In genomic region chr6:54629734-54630133, GRCm38 (mm10) we compare ENCODE assay signal across 8 mouse cellular contexts. TPM values are rescaled to one million over a fixed set of nuclear protein-coding genes. Genes with fewer than 3 reads are reported as not detected.
A peak's percentile ranks its signal among the peaks of the same experiment; 100 is the strongest.
DNase-seq lines count a peak whose midpoint lies in the region; ATAC-seq and TF ChIP-seq lines count a peak whose summit lies in the region.
"Had no signal": no experiment of that assay in that cellular context is flagged by ENCODE, and none has a peak within 500 bp of the region (broad histone marks: within the 10 kb centered on the region; RNA-seq: fewer than 3 reads in every experiment).

No protein-coding gene starts in this region.

- ATAC-seq in stomach, embryonic 14.5 days (ENCODE audit: insufficient number of reproducible peaks, insufficient read depth, low FRiP score, low read depth): 0 out of 2 replicates have a peak, but pooled peaks have one; percentile 46

- TF ChIP-seq POLR2A in brain, embryonic 14.5 days (IDR thresholded peaks at IDR 0.05; ENCODE audit: borderline replicate concordance, extremely low read depth, insufficient read depth, insufficient read length, poor library complexity, severe bottlenecking): no peak

- H3K27me3 ChIP-seq in stomach, embryonic 14.5 days (ENCODE audit: control insufficient read depth, insufficient read depth, low read length): no peaks in the 10 kb centered on the region

- no peak for DNase-seq in layer of hippocampus, adult 2 months (ENCODE audit: low spot score in 2 of 2)
- no peak for DNase-seq in layer of hippocampus, adult 8-10 months (ENCODE audit: low spot score in 2 of 2)
- peak; percentile 31 for DNase-seq in NIH3T3 (ENCODE audit: low read depth)
- DNase-seq in brain, embryonic 14.5 days (ENCODE audit: low read depth): peak; percentile 56
- DNase-seq in kidney, postnatal 14 days: peak; percentile 56
- DNase-seq in gastrocnemius, postnatal 4 days (ENCODE audit: low spot score in 2 of 2): no peak

- peaks cover 6% of the 10 kb centered on the region for H3K36me3 ChIP-seq in stomach, embryonic 14.5 days (ENCODE audit: control insufficient read depth, insufficient read depth, low read length)

- no peaks in the 10 kb centered on the region for H3K4me1 ChIP-seq in stomach, embryonic 14.5 days (ENCODE audit: control insufficient read depth, insufficient read depth, low read length)

- TF ChIP-seq CTCF in layer of hippocampus, adult 2 months (conservative IDR thresholded peaks at IDR 0.05): peak; percentile 57
- peak; percentile 61 for TF ChIP-seq CTCF in brain, embryonic 14.5 days (IDR thresholded peaks at IDR 0.05; ENCODE audit: borderline replicate concordance, extremely low read depth, insufficient read depth, insufficient read length)

- 33% methylated on average over 7 of the region's 7 CpGs for WGBS in stomach, embryonic 14.5 days

- no peak overlapping the region for H3K9ac ChIP-seq in stomach, embryonic 14.5 days (replicated peaks; ENCODE audit: low read depth, low read length)

- H3K9me3 ChIP-seq in stomach, embryonic 14.5 days (ENCODE audit: control insufficient read depth, low read depth, low read length): no peaks in the 10 kb centered on the region

- no peak overlapping the region for H3K27ac ChIP-seq in layer of hippocampus, adult 2 months
- no peak overlapping the region for H3K27ac ChIP-seq in stomach, embryonic 14.5 days (ENCODE audit: low read length)

- H3K4me2 ChIP-seq in stomach, embryonic 14.5 days (replicated peaks; ENCODE audit: low read depth, low read length): no peak overlapping the region

- H3K4me3 ChIP-seq in layer of hippocampus, adult 2 months: no peak overlapping the region
- H3K4me3 ChIP-seq in stomach, embryonic 14.5 days (ENCODE audit: low read depth, low read length): no peak overlapping the region
- H3K4me3 ChIP-seq: myocyte had no signal

RNA-seq across cellular contexts. Expression of gene Fkbp14, which starts 32.6 kb away (rescaled TPM):
- 10 to 100 TPM; 13.1 to 14.6 TPM for total RNA-seq in layer of hippocampus, adult 2 months (2021)
- total RNA-seq in layer of hippocampus, adult 8-10 months (2022): 10 to 100 TPM; 12.3 to 18.3 (median 13.7) TPM
- 11.6 and 12.2 TPM in 2 replicates for polyA plus RNA-seq in brain, embryonic 14.5 days (2012; rRNA removed)
- polyA plus RNA-seq in stomach, embryonic 14.5 days (2014; fragmentation: Nextera tagmentation; extraction: Ambion mirVana): 33.1 and 36.7 TPM in 2 replicates
- 10 to 100 TPM; 31.6 to 35.2 TPM for total RNA-seq in gastrocnemius, postnatal 4 days (2021)

RNA-seq across cellular contexts. Expression of gene Plekha8, which starts 34.8 kb away (rescaled TPM):
- 10 to 100 TPM; 10.8 to 13.4 TPM for total RNA-seq in layer of hippocampus, adult 2 months (2021)
- 10 to 100 TPM; 11.1 to 14.3 (median 12.6) TPM for total RNA-seq in layer of hippocampus, adult 8-10 months (2022)
- polyA plus RNA-seq in brain, embryonic 14.5 days (2012; rRNA removed): 15.9 and 16.5 TPM in 2 replicates
- 9.8 and 10.2 TPM in 2 replicates for polyA plus RNA-seq in stomach, embryonic 14.5 days (2014; fragmentation: Nextera tagmentation; extraction: Ambion mirVana)
- 1 to 10 TPM; 8.1 to 9.1 TPM for total RNA-seq in gastrocnemius, postnatal 4 days (2021)

RNA-seq across cellular contexts. Expression of gene Mturn, which starts 51.7 kb away (rescaled TPM):
- 100 to 1,000 TPM; 147 to 151 TPM for total RNA-seq in layer of hippocampus, adult 2 months (2021)
- 100 to 1,000 TPM; 113 to 141 (median 129) TPM for total RNA-seq in layer of hippocampus, adult 8-10 months (2022)
- 50.6 and 72.2 TPM in 2 replicates for polyA plus RNA-seq in brain, embryonic 14.5 days (2012; rRNA removed)
- polyA plus RNA-seq in stomach, embryonic 14.5 days (2014; fragmentation: Nextera tagmentation; extraction: Ambion mirVana): 10.3 and 10.8 TPM in 2 replicates
- 10 to 100 TPM in 1 of 2 experiments, 1 to 10 TPM in 1; 9.7 to 12.9 TPM for total RNA-seq in gastrocnemius, postnatal 4 days (2021)

Comparison
In these comparisons a context has a peak if more than half of its experiments do, and no peak if none do; other contexts are left out.
1. DNase-seq: peak in NIH3T3 (single experiment), brain, embryonic 14.5 days (single experiment) and kidney, postnatal 14 days (single experiment); none in layer of hippocampus, adult 2 months (0 of 2), layer of hippocampus, adult 8-10 months (0 of 2) and gastrocnemius, postnatal 4 days (0 of 2).
2. RNA of gene Mturn, which starts 51.7 kb away (total RNA-seq): 147 to 151 TPM in layer of hippocampus, adult 2 months and 113 to 141 TPM in layer of hippocampus, adult 8-10 months; 9.7 to 12.9 TPM in gastrocnemius, postnatal 4 days; every median in the first group is over 4 times any median in the second.